Mouse (Mus musculus) sigmoid colon, adult 10 weeks (tissue): ENCODE measurements around the gene Rag2. TPM values are rescaled to one million over a fixed set of nuclear protein-coding genes. Genes with fewer than 3 reads are reported as not detected.

Experiments used
- polyA plus RNA-seq: library from polyadenylated mRNA; stranded (reverse); fragments of 350-450 nt; fragmentation: Illumina TruSeq; extraction: RNeasy Lipid Tissue Mini Kit (QIAGEN cat#74804); gene quantifications from one replicate; pipeline ENCODE4 v1.2.3, GENCODE M21; 2014; ENCODE audit warnings: low read depth, low replicate concordance

Gene Rag2
- polyA plus RNA-seq, result not detected

GRCm38 (mm10) chr2:101624526-101624925 is at the start of gene Rag2:
Rag2 (plus strand) TSS chr2:101624718.

GRCm38 (mm10) chr2:101649114-101649671 is 24.7 kb downstream of the Rag2 start, which contains the start of the genes Rag1 and B230118H07Rik:
Rag1 (minus strand) TSS chr2:101649501.
B230118H07Rik (minus strand) TSS chr2:101649532.

GRCm38 (mm10) chr2:101678236-101679021 is 53.9 kb downstream of the Rag2 start, which contains the start of gene Traf6:
Traf6 (plus strand) TSS chr2:101678429.

Other genes starting within 250 kb of the Rag2 start
- not detected for gene Rag1, start 24.8 kb downstream of the Rag2 start, polyA plus RNA-seq
- 47.5 TPM for gene B230118H07Rik, start 24.8 kb downstream of the Rag2 start, polyA plus RNA-seq
- 26.4 TPM for gene Traf6, start 53.7 kb downstream of the Rag2 start, polyA plus RNA-seq